Mouse (Mus musculus) liver, embryonic 14.5 days (tissue): ENCODE data around the gene Stx8.

Experiments
- CTCF ChIP-seq: IDR thresholded peaks from 2 replicates; pipeline ENCODE4 v1.5.1; 2016; ENCODE audit warnings: antibody characterized with exemption, low read depth, control low read depth
- EP300 ChIP-seq: IDR thresholded peaks from 2 replicates; pipeline ENCODE4 v1.6.1; 2016; ENCODE audit warnings: antibody characterized with exemption, low read depth

DNA sequence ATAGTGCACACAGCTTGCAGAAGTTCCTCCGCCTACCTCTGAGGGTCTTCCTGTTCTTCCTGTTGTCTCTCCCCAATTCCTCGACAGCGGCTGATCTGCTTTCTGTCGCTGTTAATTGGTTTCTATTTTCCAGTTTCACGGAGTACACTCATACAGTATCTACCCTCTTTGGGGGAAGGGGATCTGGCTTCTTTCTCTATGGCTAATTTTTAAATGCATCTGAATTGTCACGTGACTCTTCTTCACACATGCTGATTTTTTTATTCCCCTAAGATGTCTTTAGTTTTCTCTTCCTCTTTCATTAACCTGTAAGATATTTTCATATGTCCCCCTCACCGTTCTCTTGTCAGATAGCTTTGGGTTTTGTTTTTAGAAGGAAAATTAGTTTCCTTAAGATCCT, 46.2 kb downstream of the Stx8 start:
- TF ChIP-seq CTCF (no peak), EP300 (no peak)
